Mouse (Mus musculus) monocyte, adult 2 months (primary cell): ENCODE data around the gene Rin3.
"Not testable (repeated sequence)": the region's sequence is repeated elsewhere in the genome, so short reads cannot be mapped to it uniquely, and the experiment has no call there.

ENCODE experiments used
- DNase-seq, 2 experiments: peaks; one replicate each; pipeline ENCODE4 v3.0.0; 2022; ENCODE audit warnings: low spot score in 2 of 2, low read depth in 1 of 2

The Rin3 gene

GRCm38 (mm10) chr12:102280290-102280689 is 2.6 kb upstream of the Rin3 start:
- not testable (repeated sequence) for DNase-seq

GRCm38 (mm10) chr12:102280867-102281503 is 1.9 kb upstream of the Rin3 start:
- DNase-seq: no peak

GRCm38 (mm10) chr12:102282126-102282525 is 722 bp upstream of the Rin3 start:
- DNase-seq: peak in 1 of 2 experiments; percentile 47

- DNase-seq: no peak
These were observed 827 bp downstream of the Rin3 start for GRCm38 (mm10) chr12:102283483-102284266.

GRCm38 (mm10) chr12:102284267-102284610 is 1.4 kb downstream of the Rin3 start:
- DNase-seq: no peak

GRCm38 (mm10) chr12:102284618-102285159 is 1.8 kb downstream of the Rin3 start:
- no peak for DNase-seq

GRCm38 (mm10) chr12:102285318-102285717 is 2.5 kb downstream of the Rin3 start:
- DNase-seq: no peak

GRCm38 (mm10) chr12:102285779-102286178 is 2.9 kb downstream of the Rin3 start:
- no peak for DNase-seq

GRCm38 (mm10) chr12:102286681-102287414 is 4.0 kb downstream of the Rin3 start:
- DNase-seq: no peak

- DNase-seq: no peak
These were observed 5.2 kb downstream of the Rin3 start for GRCm38 (mm10) chr12:102287904-102288602.

GRCm38 (mm10) chr12:102288846-102289245 is 6.0 kb downstream of the Rin3 start:
- no peak for DNase-seq

- DNase-seq: no peak
These were observed 6.7 kb downstream of the Rin3 start for GRCm38 (mm10) chr12:102289568-102289967.

- DNase-seq: no peak
These were observed 7.8 kb downstream of the Rin3 start for GRCm38 (mm10) chr12:102290662-102291061.

- DNase-seq: no peak
These were observed 8.8 kb downstream of the Rin3 start for GRCm38 (mm10) chr12:102291686-102292085.

GRCm38 (mm10) chr12:102292501-102293215 is 9.8 kb downstream of the Rin3 start:
- no peak for DNase-seq

- no peak for DNase-seq
These were observed 11.8 kb downstream of the Rin3 start for GRCm38 (mm10) chr12:102294634-102295033.

- DNase-seq: peak in 1 of 2 experiments; percentile 37
These were observed 12.4 kb downstream of the Rin3 start for GRCm38 (mm10) chr12:102295230-102295629.

- no peak for DNase-seq
These were observed 12.8 kb downstream of the Rin3 start for GRCm38 (mm10) chr12:102295662-102296061.

GRCm38 (mm10) chr12:102296361-102296760 is 13.5 kb downstream of the Rin3 start:
- DNase-seq: peak in 1 of 2 experiments; percentile 58

- peak in 1 of 2 experiments; percentile 56 for DNase-seq
These were observed 14.1 kb downstream of the Rin3 start for GRCm38 (mm10) chr12:102296967-102297366.
